ENCODE assay signal across 18 mouse cellular contexts in genomic region chr9:69265151-69265550, GRCm38 (mm10).
A peak's percentile ranks its signal among the peaks of the same experiment; 100 is the strongest.
DNase-seq lines count a peak whose midpoint lies in the region; ATAC-seq and TF ChIP-seq lines count a peak whose summit lies in the region.
"Had no signal": no experiment of that assay in that cellular context is flagged by ENCODE, and none has a peak within 500 bp of the region (broad histone marks: within the 10 kb centered on the region; RNA-seq: fewer than 3 reads in every experiment).

No protein-coding gene starts in this region.

- no peak overlapping the region for H3K9ac ChIP-seq in lung, postnatal 0 days (replicated peaks; ENCODE audit: low read depth)
- H3K9ac ChIP-seq: hindbrain, embryonic 13.5 days; lung, embryonic 15.5 days; neural tube, embryonic 13.5 days had no signal

- TF ChIP-seq EP300 in lung, postnatal 0 days (IDR thresholded peaks at IDR 0.05), result no peak

- peak; percentile 41 for DNase-seq in gastrocnemius, adult 18-20 months (ENCODE audit: low spot score)
- no peak for DNase-seq in gastrocnemius, postnatal 4 days (ENCODE audit: low spot score in 2 of 2)
- peak; percentile 15 for DNase-seq in ovary, postnatal 36 days (ENCODE audit: low spot score)
- DNase-seq in ovary, adult 18-20 months (ENCODE audit: low spot score), result no peak
- peak; percentile 63 for DNase-seq in lung, postnatal 0 days (ENCODE audit: low spot score)
- DNase-seq in kidney, adult 18-20 months, result no peak
- DNase-seq in right cerebral cortex, postnatal 36 days (ENCODE audit: low spot score in 2 of 2), result no peak
- DNase-seq: adrenal gland, postnatal 25 days; cerebellum, adult 2 months; heart, postnatal 10 days; kidney, postnatal 4 days; right cerebral cortex, postnatal 25 days; thymus, postnatal 4 days had no signal

- H3K4me2 ChIP-seq in lung, postnatal 0 days (replicated peaks; ENCODE audit: low read depth, low read length), result no peak overlapping the region
- H3K4me2 ChIP-seq: hindbrain, embryonic 13.5 days; liver, embryonic 11.5 days; lung, embryonic 15.5 days; midbrain, embryonic 11.5 days; neural tube, embryonic 13.5 days had no signal

- no peaks in the 10 kb centered on the region for H3K4me1 ChIP-seq in lung, postnatal 0 days (ENCODE audit: insufficient read depth, low read depth, low read length)
- H3K4me1 ChIP-seq: hindbrain, embryonic 13.5 days; neural tube, embryonic 13.5 days had no signal

- no peak overlapping the region for H3K27ac ChIP-seq in lung, postnatal 0 days (ENCODE audit: low read length)
- H3K27ac ChIP-seq: hindbrain, embryonic 13.5 days; lung, embryonic 15.5 days; neural tube, embryonic 13.5 days had no signal

- no peaks in the 10 kb centered on the region for H3K9me3 ChIP-seq in lung, postnatal 0 days (ENCODE audit: low read length)
- H3K9me3 ChIP-seq: hindbrain, embryonic 13.5 days; lung, embryonic 15.5 days; neural tube, embryonic 13.5 days had no signal

- no peaks in the 10 kb centered on the region for H3K36me3 ChIP-seq in lung, postnatal 0 days (ENCODE audit: insufficient read depth, low read length)
- H3K36me3 ChIP-seq: hindbrain, embryonic 13.5 days; lung, embryonic 15.5 days; neural tube, embryonic 13.5 days had no signal

- no peak overlapping the region for H3K4me3 ChIP-seq in lung, postnatal 0 days (ENCODE audit: low read depth, low read length)
- H3K4me3 ChIP-seq: hindbrain, embryonic 13.5 days; lung, embryonic 15.5 days; neural tube, embryonic 13.5 days had no signal

- no peak for TF ChIP-seq CTCF in lung, postnatal 0 days (IDR thresholded peaks at IDR 0.05)

- WGBS in lung, postnatal 0 days, result 54% methylated on average over 7 of the region's 7 CpGs

- ATAC-seq in lung, postnatal 0 days, result peak; percentile 58

- H3K27me3 ChIP-seq in lung, postnatal 0 days (replicated peaks; ENCODE audit: insufficient read depth, low read length), result no peaks in the 10 kb centered on the region
- H3K27me3 ChIP-seq: hindbrain, embryonic 13.5 days; lung, embryonic 15.5 days; neural tube, embryonic 13.5 days had no signal

Comparison
In these comparisons a context has a peak if more than half of its experiments do, and no peak if none do; other contexts are left out.
1. DNase-seq: peak in gastrocnemius, adult 18-20 months (single experiment), ovary, postnatal 36 days (single experiment) and lung, postnatal 0 days (single experiment); none in gastrocnemius, postnatal 4 days (0 of 2), ovary, adult 18-20 months (single experiment), kidney, adult 18-20 months (single experiment) and right cerebral cortex, postnatal 36 days (0 of 2).